Mouse (Mus musculus): ENCODE measurements around the gene Fbxl16.
"Not testable (repeated sequence)": the region's sequence is repeated elsewhere in the genome, so short reads cannot be mapped to it uniquely, and the experiment has no call there.

Gene Fbxl16

DNA sequence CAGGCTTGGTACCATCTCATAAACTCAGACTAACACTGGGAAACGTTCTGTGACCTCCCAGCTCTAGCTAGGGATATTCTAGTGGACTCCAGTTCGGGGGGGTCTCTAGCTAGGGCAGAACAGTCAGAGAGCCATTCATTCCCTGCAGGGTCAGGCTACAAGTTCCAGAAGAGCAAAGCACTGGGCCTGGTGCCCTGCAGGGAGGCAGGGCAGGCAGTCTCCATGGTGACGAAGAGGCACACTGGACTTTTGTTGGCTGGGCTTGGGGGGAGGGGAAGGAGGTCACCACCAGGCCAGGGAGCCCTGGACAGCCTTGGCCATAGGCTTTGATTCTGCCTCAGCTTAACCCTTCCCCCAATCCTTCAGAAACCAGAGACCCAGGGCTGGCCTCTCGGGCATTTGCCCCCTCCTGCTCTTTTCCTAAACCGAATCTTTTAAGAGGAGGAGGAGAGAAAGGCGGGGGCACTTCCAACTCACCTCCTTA is 13.2 kb upstream of the Fbxl16 start, which contains the start of gene AC134908.4:
AC134908.4 (minus strand) TSS at position 51 of the 484 bp plus-strand sequence.
- DNase-seq (ENCODE audit: low spot score): peak; percentile 83

DNA sequence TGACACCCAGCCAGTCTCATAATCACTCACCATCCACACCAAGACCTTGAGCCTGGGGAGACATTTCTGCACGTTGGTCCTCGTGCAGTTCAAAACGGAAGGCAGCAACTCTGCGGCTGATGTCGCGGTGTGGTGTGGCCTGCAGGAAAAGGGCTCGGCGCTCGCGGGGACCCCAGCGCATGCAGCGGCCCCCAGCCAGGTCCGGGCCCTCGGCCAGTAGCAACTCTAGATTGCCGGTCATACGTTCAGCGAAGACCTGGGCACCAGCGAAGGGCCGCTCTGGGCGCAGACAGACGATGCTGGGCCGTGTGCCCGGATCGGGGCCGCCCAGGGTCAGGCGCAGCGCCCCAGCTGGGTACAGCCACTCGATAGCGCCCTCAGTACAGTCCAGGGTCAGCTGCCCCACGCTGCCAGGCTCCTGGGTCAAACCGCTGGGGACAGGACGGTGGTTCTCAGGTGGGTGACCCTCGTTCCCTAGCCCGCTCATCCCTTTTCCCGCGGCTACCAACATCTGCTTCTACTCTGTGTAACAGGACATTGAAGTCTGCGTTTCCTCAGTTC is 12.6 kb upstream of the Fbxl16 start:
- no peak for DNase-seq (ENCODE audit: low spot score)

DNA sequence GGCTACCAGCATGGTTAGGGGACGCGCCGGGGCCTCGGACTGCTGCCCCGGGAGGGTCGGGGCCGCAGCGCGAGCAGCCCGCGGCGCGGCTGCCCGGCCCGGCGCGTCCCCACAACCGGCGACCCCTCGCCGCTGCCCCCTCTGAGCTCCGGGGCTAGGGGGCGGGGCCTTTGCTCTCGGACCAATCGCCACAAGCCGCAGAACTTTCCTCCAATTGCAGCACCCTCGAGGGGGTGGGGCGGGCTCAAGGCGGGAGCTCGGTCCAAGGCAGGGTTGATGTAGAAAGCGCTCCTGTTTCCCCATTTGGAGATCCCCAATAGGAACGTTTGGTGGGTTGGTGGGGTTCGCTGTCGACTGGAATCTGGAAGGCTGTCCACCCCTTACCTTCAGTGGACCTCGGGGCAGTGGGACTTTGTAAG is 11.9 kb upstream of the Fbxl16 start, which contains the start of gene Metrn:
Metrn (minus strand) TSS at position 186 of the 419 bp plus-strand sequence.
- DNase-seq (ENCODE audit: low spot score): no peak

DNA sequence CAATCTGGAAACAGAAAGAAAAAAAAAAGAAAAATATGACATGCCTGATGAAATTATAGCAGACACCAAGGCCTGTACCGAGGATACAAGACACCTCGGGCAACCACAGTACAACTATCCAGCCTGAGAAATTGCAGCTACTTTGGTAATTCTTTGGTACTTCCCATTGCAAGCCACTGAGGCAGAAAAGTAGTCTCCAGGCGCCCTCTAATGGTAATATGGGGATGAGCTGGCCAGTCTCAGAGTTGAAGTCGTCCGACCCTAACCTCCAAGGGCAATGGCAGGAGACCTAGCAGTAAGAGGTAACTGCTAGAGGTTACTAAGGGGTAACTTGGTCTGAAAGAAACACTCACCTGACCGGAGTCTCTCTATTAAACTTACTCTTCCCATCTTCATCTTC is 7.9 kb upstream of the Fbxl16 start:
- peak; percentile 70 for DNase-seq (ENCODE audit: low spot score)

DNA sequence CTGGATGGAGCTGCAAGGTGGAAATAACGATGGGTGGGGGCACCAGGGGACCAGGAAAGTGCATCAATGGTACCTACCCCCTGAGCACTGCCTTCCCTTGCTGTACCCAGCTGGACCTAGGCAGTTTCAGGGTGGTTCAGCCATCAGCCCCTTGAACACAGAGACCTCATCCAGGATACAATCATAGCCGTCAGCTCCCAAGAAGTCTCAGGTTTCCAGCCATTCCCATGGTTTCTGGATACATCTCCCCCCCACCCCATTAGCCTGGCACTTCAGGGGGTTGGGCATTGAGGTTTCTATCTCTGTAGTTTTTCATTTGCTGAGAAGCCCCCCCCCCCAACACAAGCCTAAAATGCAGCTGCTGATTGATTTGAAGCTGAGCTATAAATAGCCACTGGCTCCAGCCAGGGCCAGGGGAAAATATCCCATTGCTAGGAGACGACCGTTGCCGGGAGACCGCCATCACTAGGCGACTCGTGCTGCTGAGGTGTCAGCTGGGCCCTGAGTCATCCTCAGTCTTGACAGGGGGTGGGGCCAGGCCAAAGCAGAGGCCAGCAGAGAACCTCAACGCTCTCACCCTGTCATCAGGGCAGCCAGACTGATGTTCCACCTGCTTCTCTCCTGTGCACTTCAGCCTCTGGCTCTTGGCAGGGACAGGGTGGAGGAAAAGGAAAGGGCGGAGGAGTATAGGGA is 5.9 kb upstream of the Fbxl16 start:
- peak; percentile 71 for DNase-seq (ENCODE audit: low spot score)

DNA sequence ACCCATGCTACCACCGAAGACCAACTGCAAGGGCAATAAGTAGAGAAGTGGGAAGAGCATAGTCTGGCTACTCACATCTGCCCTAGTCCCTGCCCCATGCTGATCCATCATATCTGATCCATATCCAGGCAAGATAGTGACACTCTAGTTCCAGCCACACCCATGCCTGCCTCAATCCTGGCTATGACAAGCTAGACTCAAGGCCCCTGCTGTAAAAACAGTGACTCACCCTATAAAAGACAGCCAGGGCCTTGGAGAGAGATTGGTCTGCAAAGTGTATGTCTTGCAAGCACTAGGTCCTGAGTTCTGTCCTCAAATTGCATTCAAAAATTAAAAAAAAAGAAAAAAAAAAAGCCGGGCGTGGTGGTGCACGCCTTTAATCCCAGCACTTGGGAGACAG is 2.4 kb upstream of the Fbxl16 start:
- no peak for DNase-seq (ENCODE audit: low spot score)

DNA sequence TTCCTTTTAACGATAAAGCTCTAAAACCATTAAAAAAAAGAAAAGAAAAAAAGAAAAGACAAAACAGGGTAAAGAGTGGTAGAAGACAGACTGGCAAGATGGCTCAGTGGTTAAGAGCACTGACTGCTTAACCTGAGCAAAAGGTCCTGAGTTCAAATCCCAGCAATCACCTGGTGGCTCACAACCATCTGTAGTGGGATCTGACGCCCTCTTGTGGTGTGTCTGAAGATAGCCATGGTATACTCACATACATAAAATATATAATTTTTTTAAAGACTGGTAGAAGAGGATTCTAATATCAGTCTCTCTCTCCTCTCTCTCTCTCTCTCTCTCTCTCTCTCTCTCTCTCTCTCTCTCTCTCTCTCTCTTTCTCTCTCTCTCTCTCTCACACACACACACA is 1.4 kb upstream of the Fbxl16 start:
- DNase-seq (ENCODE audit: low spot score): not testable (repeated sequence)

DNA sequence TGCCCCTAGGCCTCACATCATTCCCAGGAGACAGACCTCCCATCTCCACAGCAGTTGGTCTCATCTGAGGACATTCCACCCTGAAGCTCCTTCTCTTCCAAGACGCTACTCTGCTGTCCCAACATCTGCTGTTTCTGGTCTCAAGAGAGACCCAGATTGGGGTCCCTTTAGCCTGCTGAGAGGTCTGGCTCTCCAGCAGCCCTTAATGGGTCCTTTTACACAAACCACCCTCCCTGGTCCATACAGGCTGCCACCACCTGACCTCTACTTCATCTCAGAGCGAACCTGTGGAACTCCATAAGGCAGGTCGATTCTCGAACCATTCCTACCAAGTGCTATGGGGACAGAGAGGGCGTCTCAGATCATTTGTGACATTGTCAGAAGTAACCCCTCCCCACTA is 857 bp upstream of the Fbxl16 start:
- no peak for DNase-seq (ENCODE audit: low spot score)

DNA sequence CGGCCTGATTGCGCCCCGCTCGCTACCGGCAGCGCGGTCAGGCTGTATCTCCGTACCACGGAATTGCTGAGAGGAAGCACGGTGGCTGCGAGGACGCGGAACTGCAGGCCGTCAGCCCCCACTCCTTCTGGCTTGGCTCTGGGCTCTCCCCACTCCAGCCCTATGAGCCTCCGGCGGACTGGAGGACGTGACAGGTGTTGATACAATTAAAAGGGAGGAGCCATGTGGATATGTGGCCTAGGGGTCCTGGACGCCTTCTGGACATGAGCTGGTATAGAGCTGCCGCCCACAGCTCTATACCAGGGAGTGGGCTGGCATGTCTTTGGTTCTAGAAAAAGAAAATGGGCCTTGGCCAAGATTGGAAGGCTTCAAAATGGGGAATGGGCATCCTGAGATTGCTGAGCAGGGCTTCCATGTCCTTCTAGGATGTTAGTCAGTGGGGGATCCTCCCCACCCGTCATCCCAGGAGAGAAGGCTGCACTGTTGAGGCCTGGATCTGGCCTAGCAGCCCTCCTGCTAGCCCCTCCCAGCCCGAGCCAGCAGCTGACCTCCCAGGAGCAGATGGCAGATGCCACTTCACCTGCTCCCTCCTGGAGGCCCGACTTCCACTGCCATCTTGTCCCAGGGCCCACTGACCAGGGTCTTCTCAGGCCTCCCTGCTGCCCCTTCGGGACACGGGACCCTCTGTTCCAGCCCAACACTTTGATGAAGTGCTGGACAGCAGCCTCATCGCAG is 888 bp downstream of the Fbxl16 start:
- DNase-seq (ENCODE audit: low spot score): no peak

DNA sequence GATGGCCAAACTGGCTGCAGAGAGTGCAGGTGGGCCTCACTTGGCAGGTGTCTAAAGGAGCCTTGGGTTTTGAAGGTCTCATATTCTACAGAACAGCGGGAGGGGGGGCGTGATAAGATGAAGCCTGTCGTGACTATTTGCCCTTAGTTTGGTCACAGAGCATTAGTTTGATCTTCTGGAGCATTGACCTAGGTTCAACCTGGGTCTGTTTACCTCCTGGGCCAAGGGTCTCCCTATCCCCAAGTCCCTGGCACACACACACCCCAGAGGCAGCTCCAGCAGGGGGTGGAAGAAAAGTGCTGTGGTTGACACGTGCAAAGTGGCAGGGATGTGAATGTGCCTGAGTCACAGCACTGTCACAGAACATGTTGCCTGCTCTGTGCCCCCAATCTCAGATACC is 2.0 kb downstream of the Fbxl16 start:
- no peak for DNase-seq (ENCODE audit: low spot score)

DNA sequence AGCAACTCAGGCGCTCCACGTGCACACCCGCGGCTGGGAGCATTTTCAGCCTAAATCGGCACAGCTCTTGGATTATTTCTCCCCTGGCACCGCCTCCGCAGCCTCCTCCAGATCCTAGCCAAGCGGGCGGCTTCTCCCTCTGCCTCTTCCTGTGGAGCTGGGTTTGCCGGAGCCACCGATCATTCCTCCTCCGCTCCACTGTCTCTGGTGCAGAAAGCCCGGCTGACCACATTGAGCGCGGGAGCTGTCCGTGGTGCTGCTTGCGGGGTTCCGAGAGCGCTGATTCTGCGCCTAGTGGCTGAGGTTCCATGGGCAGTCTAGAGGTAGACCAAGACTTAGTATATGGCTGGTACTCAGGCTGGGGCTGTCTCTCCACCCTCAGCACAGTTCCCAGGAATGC is 4.6 kb downstream of the Fbxl16 start:
- DNase-seq (ENCODE audit: low spot score): peak; percentile 79

DNA sequence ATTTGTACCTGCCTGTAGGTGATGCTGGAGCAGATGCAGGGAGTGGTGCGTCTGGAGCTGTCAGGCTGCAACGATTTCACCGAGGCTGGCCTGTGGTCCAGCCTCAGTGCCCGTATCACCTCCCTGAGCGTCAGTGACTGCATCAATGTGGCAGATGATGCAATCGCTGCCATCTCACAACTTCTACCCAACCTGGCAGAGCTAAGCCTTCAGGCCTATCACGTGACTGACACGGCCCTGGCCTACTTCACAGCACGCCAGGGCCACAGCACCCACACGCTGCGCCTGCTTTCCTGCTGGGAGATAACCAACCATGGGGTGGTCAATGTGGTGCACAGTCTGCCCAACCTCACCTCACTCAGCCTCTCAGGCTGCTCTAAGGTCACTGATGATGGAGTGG is 8.8 kb downstream of the Fbxl16 start:
- no peak for DNase-seq (ENCODE audit: low spot score)

DNA sequence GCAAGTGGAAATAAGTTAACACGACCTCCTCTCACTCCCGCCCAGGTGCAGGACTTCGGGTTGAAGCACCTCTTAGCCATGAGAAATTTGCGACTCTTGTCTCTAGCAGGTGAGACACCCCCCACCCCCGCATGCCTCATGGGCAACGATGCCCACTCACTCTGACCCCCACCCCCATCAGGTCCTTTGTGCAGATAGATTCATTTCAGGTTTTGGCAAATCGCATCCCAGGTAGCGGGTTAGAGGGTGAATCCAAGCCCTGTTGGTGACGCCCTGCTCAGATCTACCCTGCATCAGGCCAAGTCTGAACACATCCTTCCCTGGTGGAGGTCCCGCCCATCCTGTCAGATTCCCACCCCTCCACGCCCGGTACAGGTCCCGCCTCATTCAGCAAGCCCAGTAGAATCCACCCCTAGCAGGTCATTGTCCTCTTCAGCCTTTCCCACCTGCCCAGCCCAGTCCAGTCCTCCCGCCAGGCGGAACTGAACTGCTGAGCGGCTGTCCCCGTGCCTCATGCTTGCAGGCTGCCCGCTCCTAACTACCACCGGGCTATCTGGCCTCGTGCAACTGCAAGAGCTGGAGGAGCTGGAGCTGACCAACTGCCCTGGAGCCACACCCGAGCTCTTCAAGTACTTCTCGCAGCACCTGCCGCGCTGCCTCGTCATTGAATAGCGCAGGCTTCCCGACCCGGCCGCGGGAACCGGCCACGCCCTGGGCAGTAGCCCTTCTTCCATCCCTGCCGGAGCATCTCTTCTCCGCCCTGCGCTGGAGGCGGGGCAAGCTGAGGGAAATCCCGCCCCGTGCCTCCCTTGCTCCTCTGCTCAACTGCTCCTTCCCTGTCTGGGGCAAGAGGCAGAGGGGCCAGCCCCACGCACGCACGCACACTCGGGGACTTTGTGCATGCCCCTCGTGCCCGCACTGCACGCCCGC is 10.2 kb downstream of the Fbxl16 start:
- DNase-seq (ENCODE audit: low spot score): no peak

DNA sequence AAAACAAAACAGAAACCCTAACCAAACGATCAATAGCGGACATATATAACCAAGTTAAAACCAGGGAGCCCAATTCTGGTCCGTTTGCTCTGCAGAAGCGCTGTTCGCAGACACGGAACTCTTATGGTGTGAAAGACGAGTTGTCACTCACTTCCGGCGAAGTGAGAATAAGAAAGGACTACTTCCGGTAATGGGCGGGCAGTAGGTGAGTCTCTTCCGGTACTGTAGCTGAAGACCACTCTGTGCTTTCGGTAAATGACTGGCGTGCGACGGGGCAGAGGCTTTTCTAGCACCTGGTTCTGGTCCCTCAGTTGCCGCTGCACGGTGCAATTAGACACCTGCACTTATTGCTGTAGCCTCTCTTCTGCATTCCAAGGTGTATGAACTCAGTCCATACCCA is 14.6 kb downstream of the Fbxl16 start, which contains the start of gene Wdr24:
Wdr24 (plus strand) TSS at position 176 of the 400 bp plus-strand sequence.
- DNase-seq (ENCODE audit: low spot score): peak; percentile 81

DNA sequence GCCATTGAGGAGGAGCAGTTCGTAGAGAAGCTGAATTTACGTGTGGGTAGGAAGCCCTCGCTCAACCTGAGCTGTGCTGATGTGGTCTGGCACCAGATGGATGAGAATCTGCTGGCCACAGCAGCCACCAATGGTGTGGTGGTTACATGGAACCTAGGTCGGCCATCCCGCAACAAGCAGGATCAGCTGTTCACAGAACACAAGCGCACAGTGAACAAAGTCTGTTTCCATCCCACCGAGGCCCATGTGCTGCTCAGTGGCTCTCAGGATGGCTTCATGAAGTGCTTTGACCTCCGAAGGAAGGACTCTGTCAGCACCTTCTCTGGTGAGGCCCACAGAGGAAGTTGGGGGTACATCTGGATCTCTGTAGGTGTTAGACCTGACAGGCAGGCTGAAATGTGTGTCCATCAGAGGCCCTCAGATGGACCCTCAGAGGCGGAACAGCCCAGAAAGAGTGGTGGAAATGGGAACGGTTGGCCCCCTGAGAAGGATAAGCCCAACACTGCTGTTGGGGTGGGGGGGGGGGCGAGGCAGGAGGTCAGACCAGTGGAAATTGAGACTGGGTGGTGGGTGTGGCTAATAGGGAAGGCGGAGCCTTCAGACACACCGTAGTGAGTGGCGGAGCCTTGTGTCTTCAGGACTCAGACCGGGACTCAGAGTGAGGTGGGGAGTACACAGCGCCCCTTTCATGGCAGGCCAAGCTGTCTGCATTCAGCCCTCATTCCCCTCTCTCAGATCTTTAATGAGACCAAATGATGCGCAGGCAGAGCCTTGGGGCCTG is 15.7 kb downstream of the Fbxl16 start:
- no peak for DNase-seq (ENCODE audit: low spot score)

DNA sequence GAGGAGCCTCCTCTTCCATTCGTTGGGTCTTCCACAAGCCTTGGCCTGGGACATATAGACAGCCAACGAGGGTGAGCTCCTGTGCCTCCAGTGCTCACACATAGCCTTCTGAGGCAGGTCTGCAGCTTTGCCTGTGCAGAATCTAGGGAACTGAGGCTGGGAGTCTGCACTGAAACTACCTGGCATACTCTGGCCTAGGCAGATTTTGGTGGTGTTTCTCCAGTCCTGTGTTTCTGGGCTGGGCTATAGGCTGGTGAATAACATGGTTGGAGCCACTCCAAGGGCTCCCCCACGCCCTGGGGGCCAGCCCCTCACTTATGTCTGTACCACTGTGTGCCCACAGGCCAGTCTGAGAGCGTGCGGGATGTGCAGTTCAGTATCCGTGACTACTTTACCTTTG is 16.4 kb downstream of the Fbxl16 start:
- no peak for DNase-seq (ENCODE audit: low spot score)

DNA sequence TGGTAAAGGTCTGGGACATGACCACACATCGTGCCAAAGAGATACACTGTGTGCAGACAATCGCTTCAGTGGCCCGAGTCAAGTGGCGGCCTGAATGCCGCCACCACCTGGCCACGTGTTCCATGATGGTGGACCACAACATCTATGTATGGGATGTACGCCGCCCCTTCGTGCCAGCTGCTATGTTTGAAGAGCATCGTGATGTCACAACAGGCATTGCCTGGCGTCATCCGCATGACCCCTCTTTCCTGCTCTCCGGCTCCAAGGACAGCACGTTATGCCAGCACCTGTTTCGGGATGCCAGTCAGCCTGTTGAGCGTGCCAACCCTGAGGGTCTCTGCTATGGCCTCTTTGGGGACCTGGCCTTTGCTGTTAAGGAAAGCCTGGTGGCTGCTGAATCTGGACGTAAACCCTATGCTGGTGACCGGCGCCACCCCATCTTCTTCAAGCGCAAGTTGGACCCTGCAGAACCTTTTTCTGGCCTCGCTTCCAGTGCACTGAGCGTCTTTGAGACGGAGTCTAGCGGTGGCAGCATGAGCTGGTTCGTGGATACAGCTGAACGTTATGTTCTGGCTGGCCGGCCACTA is 17.2 kb downstream of the Fbxl16 start:
- no peak for DNase-seq (ENCODE audit: low spot score)

DNA sequence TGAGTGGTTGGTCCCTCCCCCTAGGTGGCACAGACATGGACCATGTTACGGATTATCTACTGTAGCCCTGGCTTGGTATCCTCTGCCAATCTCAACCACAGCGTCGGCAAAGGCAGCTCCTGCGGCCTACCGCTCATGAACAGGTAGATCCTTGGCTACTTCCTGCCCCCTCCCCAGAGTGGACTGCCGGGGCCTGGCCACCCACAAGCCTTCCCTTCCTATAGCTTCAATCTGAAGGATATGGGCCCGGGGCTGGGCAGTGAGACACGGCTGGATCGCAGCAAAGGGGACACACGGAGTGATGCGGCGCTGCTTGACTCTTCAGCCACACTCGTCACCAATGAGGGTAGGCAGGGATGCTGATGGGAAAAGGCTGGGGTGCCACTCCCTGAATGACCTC is 18.1 kb downstream of the Fbxl16 start:
- no peak for DNase-seq (ENCODE audit: low spot score)

DNA sequence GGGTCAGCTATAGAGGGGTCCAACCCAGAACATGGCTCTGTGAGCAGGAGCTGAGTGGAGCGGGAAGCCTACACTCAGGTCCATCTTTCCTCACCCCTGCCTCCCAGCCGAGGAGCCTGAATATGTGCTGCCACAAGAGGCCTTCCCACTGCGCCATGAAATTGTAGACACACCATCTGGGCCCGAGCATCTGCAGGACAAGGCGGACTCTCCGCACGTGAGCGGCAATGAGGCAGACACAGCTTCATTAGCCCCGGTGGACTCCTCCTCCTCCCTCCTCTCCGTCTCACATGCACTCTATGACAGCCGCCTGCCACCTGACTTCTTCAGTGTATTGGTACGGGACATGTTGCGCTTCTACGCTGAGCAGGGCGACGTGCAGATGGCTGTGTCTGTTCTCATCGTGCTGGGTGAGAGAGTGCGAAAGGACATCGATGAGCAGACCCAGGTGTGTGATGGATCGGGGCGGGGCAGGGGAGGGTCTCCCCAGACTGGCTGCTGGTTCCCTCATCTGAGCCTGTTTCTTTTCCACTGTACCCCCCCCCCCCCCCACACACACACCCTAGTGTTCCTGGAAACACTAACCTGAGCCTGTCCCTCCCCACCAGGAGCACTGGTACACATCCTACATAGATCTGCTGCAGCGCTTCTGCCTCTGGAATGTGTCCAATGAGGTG is 18.8 kb downstream of the Fbxl16 start:
- no peak for DNase-seq (ENCODE audit: low spot score)

DNA sequence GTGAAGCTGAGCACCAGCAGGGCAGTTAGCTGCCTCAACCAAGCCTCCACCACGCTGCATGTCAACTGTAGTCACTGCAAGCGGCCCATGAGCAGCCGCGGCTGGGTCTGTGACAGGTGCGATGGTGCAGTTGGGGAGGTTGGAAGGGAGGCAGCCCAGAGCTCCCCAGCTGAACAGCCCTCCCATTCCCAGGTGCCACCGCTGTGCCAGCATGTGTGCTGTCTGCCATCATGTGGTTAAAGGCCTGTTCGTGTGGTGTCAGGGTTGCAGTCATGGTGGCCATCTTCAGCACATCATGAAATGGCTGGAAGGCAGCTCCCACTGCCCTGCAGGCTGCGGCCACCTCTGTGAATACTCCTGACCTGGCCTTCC is 19.3 kb downstream of the Fbxl16 start:
- no peak for DNase-seq (ENCODE audit: low spot score)
